Mouse (Mus musculus): ENCODE results near the gene Tcf21.

Gene Tcf21

DNA sequence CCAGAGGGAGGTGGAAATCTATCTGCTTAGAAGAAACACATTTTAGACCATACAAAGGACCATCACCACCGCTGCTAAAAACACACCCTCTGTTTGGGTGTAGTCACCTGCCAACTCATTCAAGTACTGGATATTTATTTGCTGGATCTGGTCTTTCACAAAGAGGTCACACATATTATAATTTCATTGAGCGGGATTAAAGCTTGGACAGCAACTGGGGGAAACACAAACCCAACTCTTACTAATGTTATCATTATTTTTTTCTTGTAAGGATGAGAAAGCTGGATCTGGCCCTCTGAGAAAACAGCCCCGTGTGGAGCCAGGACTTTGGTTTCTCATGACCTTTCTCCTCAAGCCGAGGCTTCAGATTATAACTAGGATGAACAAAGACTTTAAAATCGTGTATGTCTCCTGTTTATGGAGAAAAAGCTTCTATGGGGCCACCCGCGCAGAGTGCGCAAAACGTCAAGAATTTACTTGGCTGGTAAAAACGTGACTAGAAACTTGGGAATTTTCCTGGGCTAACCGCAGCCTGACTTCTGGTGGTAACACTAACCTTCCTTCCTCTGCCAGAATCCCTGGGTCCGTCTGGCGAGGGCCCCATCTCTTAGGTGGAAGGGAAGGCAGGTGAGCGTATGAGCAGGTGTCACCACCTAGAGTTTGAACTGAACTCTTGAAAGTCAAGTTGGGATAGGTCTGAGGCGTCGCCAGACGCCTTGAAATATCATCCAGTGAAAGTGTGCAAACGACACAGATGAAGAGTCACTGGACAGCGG is 4.3 kb downstream of the Tcf21 start:
- no peak for DNase-seq (ENCODE audit: low read depth, low spot score)

DNA sequence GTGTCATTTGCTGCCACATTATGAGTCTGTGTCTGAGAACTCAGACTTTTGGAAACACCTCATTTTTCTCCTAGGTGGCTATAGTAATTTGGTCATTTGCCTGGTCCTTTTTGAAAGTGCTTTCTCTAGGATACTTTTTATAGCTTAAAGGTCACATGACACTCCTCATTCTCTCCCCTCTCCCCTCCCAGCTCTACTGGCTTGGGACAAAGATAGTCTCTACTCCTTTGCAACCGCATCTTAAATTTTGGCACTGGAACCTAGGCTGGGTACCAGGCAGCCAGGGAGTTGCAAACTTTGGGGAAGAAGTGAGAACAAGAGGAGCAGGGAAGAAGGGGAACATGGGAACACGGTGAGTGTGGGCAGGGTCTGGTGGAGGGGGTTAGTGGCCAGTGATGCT is 5.2 kb downstream of the Tcf21 start:
- DNase-seq (ENCODE audit: low read depth, low spot score) = no peak

DNA sequence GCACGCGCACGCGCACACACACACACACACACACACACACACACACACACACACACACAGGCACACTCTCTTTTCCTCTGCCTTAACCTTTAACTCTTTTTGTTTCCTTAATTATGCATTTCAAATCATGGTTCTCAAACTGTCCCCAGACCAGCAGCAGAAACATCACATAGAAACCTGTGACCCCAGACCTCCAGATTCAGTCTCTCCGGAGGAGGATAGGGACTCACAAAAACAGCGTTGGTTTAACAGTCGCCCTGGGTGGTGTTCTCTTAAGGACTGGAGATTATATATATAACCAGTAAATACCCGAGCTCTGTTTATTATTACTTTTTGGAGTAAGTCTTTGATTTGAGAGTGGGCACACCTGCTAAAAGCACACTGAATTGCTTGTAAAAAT is 5.7 kb downstream of the Tcf21 start:
- DNase-seq (ENCODE audit: low read depth, low spot score) = no peak

DNA sequence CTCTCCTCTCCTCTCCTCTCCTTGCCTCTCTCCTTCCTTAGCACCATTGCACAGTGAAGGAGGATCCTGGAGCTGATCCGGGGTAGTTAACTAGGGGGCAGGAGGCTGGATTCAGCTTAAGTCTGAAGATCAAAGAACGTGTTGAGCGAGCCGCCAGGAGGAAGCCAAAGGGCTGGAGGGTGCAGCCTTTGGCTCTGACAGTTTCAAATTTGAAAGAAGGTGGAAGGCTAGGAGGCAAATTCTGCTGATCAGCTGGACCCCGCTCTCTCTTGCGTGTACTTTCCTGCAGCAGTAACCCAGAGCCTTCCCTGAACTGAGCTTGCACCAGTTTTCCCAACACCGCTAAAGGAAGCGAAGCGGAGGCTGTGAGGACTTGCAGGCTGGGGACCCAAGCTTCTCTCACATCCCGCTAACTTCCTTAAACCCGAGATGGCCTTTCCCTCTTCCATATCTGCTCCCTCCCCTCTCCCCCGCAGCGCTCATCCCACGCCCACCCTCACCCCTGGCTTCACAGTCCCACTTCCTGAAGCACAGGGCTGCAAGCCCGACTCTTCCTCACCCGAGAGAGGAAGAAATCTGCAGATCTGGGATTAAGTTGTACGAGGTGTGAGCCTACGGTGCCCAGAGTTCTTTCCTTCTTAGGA is 6.5 kb downstream of the Tcf21 start:
- no peak for DNase-seq (ENCODE audit: low read depth, low spot score)

DNA sequence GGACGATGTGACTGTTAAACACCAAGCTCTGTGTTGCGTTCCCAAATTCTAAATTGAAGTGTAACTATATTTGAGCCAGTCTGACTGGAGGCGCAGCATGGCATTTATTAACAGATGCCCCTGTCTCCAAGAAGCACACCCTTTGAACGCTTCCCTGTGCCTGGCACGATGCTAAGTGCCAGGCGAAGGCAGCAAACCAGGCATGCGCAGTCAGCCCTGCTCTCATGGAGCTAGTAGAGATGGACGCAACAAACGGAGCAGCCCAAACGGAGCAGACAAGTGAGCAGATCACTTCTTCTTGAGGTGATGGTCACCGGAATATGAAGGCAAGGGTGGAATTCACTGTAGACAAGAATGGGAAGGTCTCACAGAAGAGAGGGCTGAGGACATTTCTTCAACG is 8.1 kb downstream of the Tcf21 start:
- DNase-seq (ENCODE audit: low read depth, low spot score) = no peak

DNA sequence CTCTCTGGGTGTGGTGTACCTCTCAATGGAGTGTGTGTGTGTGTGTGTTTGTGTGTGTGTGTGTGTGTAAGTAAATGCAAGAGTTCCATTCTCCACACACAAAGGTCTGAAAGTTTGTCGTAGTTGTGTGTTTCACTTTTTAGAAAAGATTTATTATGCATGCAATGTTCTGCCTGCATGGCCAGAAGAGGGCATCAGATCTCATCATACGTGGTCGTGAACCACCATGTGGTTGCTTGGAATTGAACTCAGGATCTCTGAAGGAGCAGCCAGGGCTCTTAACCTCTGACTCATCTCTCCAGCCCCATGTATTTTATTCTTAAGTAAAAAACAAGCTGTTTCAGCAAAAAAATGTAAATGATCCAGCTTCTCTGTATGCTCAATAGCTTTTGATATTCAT is 37.3 kb downstream of the Tcf21 start:
- no peak for DNase-seq (ENCODE audit: low read depth, low spot score)

DNA sequence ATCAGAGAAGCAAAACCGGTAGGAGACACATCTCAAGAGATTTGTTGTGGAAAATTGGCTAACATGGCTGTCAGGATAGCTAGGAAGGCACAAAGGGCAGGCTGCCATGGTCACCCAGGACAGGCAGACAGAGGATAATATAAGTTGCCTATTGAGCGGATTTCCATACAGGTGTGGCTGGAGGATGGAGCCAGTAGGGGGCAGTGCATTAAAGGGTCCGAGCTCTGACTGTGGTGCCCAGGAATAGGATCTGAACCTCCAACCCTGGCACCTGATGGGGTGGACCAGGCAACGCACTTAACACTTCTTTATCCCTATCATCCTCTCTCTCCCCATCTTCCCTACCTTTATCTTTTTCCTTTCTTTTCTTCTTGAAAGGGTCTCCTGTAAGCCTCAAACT is 38.5 kb downstream of the Tcf21 start:
- no peak for DNase-seq (ENCODE audit: low read depth, low spot score)

DNA sequence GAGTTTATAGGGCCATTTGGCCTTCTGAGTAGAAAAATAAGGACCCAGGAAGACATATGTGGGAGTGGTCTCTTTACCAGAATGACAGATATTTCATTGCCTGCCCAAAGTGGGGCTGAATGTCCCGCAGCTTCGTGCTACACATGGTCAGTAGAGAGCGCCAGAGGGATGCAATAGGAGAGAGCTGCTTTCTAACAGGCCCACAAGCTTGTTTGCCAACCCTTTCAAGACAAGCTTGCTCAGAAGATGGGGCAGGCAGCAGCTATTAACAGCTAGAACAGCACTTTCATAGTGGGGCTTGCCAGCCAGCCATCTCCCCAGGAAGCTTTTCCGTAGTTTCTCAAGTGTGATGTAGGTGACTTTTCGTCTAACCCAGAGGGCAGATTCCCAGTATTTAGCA is 42.0 kb downstream of the Tcf21 start:
- peak; percentile 40 for DNase-seq (ENCODE audit: low read depth, low spot score)

DNA sequence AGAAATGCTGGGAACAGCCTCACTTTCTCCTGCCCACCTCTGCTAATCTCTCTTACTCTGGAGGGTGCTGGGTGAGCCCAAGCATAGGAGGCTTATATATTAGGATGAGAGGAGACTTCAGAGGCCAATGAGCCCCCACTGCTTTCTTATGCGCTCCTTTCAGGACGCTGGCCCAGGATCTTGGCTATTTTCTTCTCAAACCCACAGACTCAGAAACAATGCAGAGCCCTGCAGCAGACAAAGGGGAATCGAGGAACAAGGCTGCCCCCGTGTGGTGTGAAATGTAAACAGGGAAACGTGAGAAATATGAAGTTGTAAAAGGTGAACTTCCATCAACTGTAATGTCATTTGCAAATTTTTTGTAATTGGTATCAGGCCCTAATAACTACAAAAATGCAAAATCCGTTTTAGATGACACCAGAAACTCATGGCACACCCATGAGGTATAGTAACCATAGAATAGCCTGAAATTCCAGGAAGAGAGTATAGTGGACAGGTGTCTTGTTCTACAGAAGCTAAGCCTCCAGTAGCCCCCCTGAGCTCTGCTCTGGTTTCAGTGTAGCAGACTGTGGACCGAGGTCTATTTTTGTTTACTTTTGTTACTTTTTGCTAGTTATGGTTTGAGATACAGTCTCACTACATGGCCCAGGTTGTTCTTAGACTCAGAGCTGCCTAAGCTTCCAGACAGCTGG is 43.8 kb downstream of the Tcf21 start:
- peak; percentile 44 for DNase-seq (ENCODE audit: low read depth, low spot score)

DNA sequence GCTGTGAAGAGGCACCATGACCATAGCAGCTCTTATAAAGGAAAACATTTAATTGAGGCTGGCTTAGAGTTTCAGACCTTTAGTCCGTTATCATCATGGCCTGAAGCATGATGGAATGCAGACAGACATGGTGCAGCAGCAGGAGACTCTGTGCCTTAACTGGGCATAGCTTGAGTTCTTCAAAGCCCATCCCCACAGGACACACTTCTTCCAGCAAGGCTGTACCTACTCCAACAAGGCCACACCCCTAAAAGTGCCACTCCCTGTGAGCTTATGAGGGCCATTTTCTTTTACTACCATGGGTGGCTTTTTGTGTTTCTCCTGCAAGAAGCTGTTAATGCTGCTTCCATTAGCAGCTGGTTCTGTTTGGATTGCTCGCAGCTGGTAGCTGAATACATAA is 44.5 kb downstream of the Tcf21 start:
- no peak for DNase-seq (ENCODE audit: low read depth, low spot score)

DNA sequence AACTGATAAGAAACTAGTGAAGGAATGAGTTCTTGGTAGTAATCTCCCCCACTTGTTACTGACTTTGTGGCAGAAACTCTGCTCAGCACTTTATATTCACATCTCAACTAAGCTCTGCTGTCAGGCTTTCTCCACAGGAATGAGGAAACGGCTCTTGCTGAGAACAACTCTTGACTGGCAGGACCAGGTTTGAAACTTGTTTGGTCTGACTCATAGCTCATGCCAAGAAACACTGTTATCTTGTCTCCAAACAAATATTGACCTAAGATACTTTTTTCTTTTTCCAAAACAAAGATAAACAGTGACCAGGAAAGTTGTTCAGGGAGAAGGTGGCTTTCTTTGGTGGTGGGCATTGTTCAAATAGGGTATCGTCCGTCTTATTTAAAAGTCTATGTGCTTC is 45.3 kb downstream of the Tcf21 start:
- no peak for DNase-seq (ENCODE audit: low read depth, low spot score)

Measured in forelimb bud, embryonic 11.5 days (tissue).